Mouse (Mus musculus): ENCODE results near the gene Ick. TPM values are rescaled to one million over a fixed set of nuclear protein-coding genes. Genes with fewer than 3 reads are reported as not detected.

Gene Ick
- total RNA-seq, 4 experiments from 2014 or later = 18.6 to 20.7 (median 19.9) TPM

DNA sequence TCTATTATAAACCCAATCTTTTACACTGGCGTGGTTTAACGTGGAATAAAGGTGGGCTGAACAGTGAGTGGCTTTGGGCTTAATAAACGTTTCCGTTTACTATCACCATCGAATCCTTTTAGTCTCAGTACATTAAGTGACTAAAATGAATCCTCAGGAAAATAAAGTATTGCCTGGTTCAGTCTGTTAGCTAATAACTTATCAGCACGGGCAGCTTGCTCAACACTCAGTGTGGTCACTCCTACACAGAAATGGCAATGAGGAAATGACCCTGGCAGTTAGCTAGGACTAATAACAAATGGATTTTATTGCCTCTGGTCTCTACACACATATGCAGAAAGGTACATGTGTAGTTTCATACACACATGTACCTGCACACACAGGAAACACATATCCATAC, 4.0 kb upstream of the Ick start:
- no peak for DNase-seq (ENCODE audit: low spot score in 2 of 2)

DNA sequence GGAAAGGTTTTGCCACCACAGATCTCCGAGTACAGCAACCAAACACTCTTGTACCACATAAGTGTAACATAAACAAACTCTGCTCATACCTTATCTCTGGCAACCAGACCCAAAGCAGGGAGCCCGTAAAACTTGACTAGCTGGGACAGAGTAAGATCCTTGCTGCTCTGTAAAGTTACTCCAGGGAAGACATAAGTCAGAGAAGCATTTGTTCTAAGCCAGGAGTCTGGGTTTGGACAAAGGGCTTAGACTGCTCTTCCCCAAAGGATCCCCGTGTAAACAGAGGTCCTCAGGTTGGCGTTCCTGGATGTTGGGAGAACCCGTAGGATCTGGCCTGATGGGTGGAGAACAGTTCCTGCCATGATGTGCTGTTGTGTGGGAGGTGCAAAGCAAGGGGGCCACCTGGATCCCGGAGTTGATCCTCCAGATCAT, 3.5 kb upstream of the Ick start:
- no peak for DNase-seq (ENCODE audit: low spot score in 2 of 2)

DNA sequence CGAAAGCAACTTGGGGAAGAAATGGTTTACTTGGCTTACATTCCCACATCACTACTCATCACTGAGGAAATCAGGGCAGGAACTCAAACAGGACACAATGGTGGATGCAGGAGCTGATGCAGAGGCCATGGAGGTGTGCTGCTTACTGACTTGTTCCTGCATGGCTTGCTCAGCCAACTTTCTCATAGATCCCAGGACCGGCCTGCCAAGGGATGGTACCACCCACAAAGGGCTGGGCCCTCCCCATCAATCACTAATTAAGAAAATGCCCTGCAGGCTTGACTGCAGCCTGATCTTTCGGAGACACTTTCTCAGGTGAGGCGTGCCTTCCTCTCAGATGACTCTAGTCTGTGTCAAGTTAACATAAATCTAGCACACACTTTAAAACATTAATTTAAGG, 2.2 kb upstream of the Ick start:
- DNase-seq (ENCODE audit: low spot score in 2 of 2) = no peak

DNA sequence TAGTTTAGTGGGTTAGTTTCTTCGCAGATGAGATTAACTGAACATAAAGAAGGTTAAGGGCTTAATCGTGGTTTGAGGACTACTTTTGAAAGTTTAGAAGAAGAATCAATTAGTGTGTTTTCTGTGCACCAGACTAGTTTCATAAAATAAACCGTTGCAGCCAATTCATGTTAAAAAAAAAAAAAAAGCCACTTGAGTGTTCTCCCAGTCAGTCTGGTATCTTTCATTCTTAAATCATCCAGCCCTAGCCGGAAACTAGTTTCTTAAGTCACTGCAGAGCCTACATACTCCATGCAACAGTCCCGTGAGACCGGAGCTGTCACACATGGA, 1.4 kb upstream of the Ick start:
- no peak for DNase-seq (ENCODE audit: low spot score in 2 of 2)

GRCm38 (mm10) chr9:78107912-78108795, 838 bp upstream of the Ick start:
- DNase-seq (ENCODE audit: low spot score in 2 of 2) = peak; percentile 52 to 78

GRCm38 (mm10) chr9:78109656-78110055, 664 bp downstream of the Ick start:
- no peak for DNase-seq (ENCODE audit: low spot score in 2 of 2)

DNA sequence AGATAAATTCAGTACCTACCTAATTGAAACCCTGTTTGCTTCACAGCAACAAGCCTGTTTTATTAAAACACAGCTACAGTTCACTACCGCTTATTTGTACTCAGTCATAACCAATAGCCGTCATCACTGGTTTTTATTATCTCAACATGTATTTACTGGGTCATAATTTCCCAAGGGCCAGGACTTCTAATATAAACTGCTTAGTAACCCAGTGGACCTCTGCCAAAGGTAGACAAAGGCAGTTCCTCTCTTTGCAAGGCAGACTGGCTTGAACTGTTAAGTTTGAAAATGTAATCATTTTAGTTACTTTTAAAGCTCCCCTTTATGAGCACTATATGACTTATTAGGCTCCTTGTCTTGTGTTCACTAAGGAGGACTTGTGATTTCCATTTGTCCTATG, 2.5 kb downstream of the Ick start:
- no peak for DNase-seq (ENCODE audit: low spot score in 2 of 2)

DNA sequence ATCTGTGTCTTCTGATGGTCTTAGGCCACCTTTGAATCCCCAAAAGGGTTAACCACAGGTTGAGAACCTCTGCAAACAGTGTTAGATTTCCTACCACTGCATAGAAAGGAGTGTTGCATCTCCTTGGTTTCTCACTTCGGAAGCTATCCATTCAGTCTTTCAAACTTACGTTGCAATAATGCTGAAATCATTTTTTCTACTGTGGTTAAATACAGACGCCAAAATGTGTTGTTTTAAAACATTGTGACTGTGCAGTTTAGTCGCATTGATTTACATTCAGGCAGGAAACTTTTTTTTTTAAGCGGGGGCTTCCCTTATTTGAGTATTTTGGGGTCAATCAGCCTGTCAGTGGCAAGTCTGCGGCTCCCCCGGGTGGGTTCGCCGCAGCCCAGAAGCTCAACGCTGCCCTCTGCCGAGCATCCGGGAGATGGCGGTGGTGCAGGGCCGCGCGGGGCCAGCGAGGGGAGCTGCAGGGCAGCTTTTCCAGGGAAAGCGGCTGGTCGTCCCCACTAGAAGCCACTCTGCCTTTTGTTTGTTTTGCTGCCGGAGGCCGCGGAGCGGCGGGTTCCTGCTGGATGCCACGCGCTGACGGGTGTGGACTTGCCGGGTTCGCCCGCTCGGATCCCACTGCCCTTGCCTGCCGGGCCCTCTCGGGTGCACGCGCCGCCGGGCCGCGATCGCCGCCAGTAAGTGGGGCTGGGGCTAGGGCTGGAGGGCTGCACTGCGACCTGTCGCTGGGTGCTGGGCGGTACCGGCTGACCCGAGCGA, 4.0 kb downstream of the Ick start:
- peak; percentile 80 to 91 for DNase-seq (ENCODE audit: low spot score in 2 of 2)

DNA sequence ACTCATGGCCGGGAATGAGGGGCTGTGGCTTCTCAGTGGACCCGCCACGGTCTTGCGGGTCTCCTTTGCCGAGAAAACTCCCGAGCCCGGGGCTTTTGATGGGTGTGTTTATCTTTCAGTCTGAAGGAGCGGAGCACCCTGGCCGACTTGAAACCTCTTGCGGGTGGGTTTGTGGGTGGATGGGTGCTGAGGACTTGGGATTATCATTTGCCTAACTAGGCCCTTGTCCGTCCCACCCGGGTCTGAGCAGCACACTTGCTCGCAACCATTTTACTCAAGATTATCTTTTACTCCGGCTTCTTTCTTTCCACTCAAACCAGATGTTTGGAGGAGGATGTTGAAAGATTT, 4.5 kb downstream of the Ick start:
- no peak for DNase-seq (ENCODE audit: low spot score in 2 of 2)

GRCm38 (mm10) chr9:78115746-78116145, 6.8 kb downstream of the Ick start:
- DNase-seq (ENCODE audit: low spot score in 2 of 2) = no peak

- no peak for DNase-seq (ENCODE audit: low spot score in 2 of 2)
Measured at GRCm38 (mm10) chr9:78117690-78118089, 8.7 kb downstream of the Ick start.

DNA sequence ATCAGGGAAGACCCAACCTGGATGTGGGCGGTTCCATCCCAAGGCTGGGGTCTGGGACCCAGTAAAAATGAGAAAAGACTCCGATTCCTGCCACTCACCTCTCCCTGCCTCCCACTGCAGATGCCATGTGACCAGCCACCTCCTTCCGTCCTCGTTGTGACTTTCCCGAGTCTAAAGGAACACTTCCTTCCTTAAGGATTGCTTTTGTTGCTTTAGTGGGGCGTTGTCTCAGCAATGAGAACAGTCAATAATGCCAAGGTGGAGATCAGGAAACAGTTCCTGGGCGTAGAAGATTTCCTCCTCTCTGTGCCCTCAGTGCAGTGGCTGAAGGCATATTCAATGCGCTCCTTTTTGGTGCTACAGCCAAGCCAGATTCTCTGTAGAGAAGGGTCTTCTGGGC, 12.4 kb downstream of the Ick start:
- DNase-seq (ENCODE audit: low spot score in 2 of 2) = no peak

DNA sequence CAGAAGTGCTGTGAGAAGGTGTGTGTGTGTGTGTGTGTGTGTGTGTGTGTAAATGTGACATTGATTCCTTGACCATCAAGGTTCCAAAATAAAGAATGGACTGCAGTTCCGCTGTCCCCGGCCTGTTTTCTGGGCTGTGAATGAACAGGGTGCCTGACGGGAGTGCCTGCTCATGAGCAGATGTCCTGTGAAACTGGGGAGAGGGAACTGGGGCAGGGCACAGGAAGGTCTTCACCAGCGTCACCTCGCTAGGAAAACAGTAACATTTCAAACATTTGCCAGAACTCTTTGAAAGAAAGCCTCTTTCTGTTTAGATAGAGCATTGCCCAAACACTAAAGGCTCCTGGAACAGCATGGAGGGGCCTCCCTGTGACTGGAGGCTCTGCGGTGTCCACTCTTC, 13.0 kb downstream of the Ick start:
- DNase-seq (ENCODE audit: low spot score in 2 of 2) = no peak

- no peak for DNase-seq (ENCODE audit: low spot score in 2 of 2)
Measured at GRCm38 (mm10) chr9:78122939-78123712, 14.1 kb downstream of the Ick start.

DNA sequence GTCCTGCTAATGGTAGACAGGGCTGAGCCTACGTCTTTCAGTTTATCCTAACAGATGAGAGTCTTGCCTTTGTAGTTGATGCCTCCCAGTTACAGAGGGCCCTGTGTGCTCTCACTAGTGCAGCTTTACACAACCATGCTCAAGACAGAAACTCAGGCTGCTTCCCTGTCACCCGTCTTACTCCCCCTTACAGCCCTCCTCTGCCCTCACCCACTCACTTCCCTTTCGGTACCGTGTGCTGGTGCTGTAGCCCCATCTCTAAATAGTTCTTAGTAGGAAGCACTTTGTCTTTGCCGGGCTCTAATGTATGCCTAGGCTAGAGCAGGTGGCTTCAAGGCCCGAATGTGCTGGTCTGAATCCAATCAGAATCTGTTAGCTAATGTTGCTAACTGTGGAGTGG, 15.3 kb downstream of the Ick start:
- DNase-seq (ENCODE audit: low spot score in 2 of 2) = no peak

- no peak for DNase-seq (ENCODE audit: low spot score in 2 of 2)
Measured at GRCm38 (mm10) chr9:78126007-78126406, 17.0 kb downstream of the Ick start.

DNA sequence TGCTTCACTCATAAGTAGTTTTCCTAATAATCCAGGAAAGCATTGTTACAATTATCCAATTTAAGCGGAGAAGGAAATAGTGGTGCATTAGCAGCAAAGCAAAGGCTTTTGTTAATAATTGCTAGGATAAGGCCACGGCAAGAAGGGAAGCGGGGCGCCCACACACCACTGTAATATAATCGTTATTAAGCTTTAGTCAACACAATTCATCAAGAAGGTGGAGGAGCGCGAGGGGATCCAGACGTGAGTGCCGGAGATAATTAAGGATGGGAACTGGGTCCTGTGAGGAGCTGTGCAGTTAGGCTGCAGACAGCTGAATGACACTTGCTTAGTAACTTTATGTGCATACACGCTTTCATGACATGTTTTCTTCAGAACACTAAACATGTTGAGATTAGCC, 17.7 kb downstream of the Ick start:
- DNase-seq (ENCODE audit: low spot score in 2 of 2) = no peak

GRCm38 (mm10) chr9:78135658-78136057, 26.7 kb downstream of the Ick start:
- DNase-seq (ENCODE audit: low spot score in 2 of 2) = no peak

GRCm38 (mm10) chr9:78138044-78138676, 29.2 kb downstream of the Ick start:
- DNase-seq (ENCODE audit: low spot score in 2 of 2) = no peak

DNA sequence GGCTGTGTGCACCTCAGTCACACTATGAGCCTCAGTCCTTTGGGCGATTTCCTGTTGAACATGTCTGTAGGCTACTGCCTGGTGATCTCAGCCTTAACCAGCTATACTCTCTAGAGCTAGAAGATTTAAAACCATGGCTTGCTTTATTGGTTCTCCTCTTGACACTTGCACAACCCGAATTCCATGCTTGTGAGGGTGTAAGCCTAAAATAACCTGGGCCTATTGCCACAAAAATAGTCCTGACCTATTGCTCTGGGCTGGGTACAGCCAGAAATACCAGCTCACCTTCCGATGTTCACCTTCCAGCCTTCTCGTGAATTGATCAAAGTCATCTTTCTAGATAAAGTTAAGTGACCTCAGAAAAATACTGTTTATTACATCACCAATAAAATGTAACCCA, 30.5 kb downstream of the Ick start:
- no peak for DNase-seq (ENCODE audit: low spot score in 2 of 2)

DNA sequence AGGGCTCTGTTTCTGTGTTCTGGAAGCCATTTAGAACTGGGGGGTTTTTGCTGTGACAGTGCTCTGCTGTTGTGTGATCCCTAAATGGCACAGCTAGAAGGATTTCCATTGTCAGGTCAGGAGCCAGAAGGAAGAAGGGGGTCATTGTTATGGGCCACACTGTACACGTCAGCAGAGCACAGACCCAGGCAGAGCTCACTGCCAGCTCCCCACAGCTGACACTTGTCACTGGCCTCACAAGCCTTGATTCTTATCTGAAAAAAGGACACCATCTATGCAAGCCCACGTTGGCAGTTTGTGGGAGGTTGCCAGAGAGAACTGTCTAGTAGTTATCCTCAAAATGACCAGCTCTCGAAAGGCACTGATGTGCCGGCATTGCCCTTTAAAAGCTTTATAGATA, 37.1 kb downstream of the Ick start:
- DNase-seq (ENCODE audit: low spot score in 2 of 2) = peak; percentile 49 to 72

DNA sequence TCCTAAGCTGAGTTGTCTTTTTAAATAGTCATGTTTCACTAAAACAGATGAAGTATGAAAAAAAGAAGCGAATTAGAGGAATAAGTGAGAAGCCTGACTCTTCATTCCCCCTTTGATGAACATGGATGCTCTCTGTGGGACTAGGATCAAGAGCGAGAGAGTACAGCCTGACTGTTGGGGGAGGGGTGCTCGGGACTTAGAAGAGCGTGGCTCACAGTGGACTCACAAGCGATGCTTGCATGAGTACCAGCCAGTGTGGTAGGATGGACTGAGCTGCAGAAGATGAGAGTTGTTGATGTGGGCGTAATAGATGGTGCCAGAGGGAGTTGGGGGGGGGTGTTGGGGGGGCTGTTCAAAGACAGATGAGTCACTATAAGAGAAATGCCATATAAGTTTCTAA, 37.6 kb downstream of the Ick start:
- no peak for DNase-seq (ENCODE audit: low spot score in 2 of 2)

Measured in layer of hippocampus, adult 8-10 months (tissue).